Mouse (Mus musculus) kidney, adult 18-20 months (tissue): ENCODE measurements at regions not wholly inside any gene's neighbourhood (a gene's known extent, or its start where the extent isn't known, plus 50 kb on each side); places are given as distances from the start of the nearest gene placed in this dataset.

Source experiments
- DNase-seq: peaks from one replicate; pipeline ENCODE4 v3.0.0; 2021

DNA sequence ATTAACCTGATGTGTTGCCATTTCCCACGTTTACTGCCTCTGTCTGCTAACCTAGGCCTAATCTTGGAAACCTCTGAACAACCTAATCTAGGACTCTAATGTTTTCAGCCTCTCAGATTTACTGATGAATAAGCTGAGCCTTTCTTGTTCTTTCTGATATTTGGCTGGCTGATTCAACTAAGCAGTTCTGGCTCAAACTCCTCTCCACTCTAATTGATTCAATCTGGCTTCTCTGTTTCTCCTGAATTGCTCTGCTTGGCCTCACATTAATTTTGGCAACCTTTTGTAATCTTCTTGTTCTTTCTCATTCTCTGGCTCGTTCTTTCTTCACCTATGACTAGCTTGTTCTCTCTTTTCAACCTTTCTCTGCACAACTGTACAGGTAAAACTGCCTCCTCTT is 1561.2 kb upstream of the Zeb2 start:
- DNase-seq: no peak

DNA sequence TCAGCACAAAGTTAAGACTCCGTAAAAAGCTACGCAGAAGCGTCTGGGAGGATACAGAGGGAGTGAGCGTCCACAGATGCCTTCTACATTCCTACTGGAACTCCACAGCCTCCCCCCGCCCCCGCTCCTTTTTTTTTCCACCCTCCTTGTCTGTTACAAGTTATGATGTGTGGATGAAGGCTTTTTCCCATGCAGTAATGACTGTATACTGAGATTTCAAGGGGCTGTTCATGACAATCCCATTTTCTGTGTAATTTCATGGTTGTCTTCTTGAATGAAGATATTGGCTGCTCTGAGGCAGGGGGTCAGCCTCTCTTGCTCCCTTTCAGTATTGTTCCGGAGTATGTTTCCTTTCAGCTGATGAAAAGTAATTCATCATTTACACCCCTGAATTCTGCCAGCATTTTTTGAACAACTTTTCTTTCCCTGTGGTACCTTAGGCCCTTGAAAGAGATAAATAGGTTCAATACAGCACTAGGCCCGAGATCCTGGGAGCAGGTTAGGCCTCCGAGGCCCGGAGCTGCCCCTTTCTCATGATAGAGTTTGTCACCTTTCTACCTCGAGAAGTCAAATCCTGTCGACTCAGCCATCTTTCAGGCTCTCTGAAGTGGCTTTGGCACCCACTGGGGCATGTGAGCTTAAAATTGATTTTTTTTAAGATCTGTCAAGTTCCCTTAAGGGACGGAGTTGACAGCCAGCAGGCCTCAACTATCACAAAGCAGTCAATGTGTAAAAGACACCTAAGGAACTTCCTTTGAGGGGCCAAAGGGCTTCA is 1552.5 kb upstream of the Zeb2 start:
- no peak for DNase-seq

DNA sequence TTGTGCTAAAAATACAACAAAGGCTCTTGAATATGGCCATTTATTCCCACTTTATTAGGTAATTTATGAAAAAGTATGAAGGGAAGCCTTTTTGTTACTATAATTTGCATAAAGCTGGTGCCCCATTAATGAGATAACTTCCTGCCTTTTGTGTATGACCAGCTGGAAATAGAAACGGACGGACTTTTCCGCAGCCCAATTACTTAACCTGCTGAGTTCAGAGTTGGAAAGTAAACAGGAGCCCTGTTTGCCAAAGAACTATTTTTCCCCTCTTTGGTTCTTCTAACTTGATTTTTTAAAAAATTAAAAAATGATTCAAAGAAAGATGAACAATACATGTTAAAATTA is 1549.8 kb upstream of the Zeb2 start:
- DNase-seq: no peak

GRCm38 (mm10) chr2:46666084-46666989 is 1549.1 kb upstream of the Zeb2 start:
- no peak for DNase-seq

GRCm38 (mm10) chr2:46661876-46662275 is 1544.7 kb upstream of the Zeb2 start:
- DNase-seq: no peak

- DNase-seq: no peak
Measured at GRCm38 (mm10) chr2:46660577-46660976, 1543.4 kb upstream of the Zeb2 start.

- DNase-seq: no peak
Measured at GRCm38 (mm10) chr2:46655289-46655688, 1538.1 kb upstream of the Zeb2 start.

DNA sequence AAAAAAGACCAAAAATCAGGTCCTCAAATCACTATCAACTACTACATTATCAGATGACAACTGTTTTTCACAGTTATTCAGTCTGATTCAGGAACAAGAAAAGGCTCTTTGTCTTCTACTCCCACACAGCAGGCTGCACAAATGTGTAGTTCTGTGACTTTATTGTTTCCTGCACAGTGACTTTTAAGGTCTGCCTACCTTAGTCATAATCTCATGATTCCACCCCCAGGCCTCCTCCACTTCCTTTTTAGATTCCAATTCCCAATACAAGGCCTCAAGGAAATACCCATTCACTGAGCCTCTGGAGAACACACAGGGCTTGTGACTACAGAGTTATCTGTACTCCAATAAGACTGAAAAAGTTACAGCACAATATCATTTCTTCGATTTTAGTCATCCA is 1535.4 kb upstream of the Zeb2 start:
- DNase-seq: no peak

DNA sequence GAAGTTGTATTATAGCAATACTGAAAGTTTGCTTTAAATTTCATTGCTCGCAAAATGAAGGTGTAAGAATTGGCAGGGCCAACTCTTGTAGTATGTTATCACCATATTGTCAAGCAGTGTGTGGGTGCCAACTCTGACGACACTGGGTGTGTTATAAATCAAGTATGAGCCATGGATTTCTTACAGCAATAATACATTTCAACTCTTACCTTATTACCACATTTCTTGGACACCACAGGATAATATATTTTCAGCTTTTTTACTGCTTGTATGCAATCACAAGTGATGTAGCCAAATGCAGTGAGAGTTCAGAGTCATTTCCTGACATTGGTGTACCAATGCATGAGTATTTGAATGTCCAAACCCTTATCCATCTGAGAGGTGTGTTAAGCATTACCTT is 1529.2 kb upstream of the Zeb2 start:
- no peak for DNase-seq

- DNase-seq: no peak
Measured at GRCm38 (mm10) chr2:46609217-46609616, 1492.0 kb upstream of the Zeb2 start.

DNA sequence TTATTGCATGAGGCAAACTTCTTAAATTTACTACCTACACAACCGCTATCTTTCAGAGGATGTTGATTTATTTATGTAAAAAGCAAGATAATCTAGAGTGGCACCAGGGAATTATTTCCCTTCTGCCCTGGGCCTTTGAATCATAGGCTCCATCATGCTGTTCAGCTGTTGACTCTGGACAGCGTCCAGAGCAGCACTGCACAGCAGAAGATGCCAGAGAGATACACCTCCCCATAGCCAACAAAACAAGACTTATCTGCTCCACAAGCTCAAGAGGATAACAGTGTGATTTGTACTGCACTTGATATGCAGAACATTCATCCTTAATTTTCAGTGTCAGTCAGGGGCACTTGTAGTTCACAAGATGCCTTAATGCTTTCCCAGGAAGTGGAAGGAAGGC is 1464.6 kb upstream of the Zeb2 start:
- DNase-seq: no peak

GRCm38 (mm10) chr2:46570416-46570815 is 1453.2 kb upstream of the Zeb2 start:
- no peak for DNase-seq

- no peak for DNase-seq
Measured at GRCm38 (mm10) chr2:46533395-46533794, 1416.2 kb upstream of the Zeb2 start.

DNA sequence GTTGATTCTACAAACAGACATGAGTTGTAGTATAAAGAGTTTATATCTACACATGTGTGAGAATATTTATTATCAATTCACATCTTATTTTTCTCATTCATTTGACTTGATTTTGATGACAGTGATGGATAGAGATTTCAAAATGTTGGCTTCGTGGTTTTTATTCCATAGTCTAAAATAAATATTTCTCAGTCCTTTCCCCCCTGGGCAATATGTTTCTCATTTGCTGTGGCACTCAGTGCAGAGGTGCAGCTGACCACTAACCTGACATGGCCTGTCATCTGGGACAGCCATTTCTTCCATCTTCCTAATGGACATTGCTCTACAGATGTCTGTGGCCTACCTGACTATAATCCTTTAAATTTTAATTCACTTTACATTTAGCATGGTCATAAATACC is 1413.5 kb upstream of the Zeb2 start:
- DNase-seq: no peak

- no peak for DNase-seq
Measured at GRCm38 (mm10) chr2:46525223-46525622, 1408.0 kb upstream of the Zeb2 start.

DNA sequence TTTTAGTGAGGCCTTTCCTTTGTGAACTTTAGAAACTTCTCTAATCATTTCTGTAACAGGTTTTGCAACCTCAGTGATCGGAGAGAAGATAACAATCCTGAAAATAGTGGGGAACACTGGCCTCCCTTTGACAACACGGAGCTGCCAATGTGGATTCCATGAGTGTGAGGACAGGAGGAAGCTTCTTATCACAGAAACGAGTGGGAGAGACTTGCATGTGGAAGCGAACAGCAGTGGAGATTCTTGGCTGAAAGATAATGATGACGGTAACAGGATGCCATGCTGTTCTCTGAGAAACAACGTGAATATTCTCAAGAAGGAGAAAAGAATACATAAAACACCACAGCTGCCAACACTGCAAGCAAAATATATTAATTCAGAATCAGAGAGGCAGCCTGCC is 1407.4 kb upstream of the Zeb2 start:
- no peak for DNase-seq

DNA sequence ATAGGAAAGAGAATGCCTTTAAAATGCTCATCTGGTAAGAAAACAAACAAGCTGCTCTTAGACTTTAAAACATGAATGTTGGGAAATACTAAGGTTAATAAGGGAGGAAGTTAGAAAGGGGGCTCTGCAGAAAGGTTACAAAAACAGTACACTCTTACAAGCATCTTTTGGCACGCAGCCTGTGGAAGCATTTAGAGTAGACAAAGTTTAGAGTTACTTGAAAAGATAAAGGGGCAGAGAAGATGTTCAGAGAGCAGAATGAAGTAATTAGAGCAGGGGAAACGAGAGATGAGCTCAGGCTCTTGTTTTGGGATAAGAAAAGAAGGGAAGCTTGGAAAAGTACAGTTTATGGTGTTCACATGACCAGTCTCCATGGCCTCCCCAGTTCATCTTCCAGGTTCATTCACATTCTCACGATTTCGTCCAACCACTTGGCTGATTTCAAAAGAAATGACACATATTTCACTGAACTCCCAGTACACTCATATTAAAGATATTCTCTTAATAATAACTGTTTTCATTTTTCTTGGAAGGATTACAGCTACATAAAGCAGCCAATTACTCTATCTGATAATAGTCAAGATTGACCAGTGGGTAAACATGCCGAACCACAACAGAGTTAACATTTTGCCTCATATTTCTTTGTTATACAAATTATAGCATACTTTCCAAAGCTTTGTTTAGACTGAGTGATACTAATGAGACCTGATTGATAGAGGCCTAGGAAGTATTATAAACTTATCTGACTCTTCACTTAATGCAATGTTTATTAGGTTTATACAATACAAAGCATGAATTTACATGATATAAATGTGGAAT is 1404.2 kb upstream of the Zeb2 start:
- DNase-seq: no peak

DNA sequence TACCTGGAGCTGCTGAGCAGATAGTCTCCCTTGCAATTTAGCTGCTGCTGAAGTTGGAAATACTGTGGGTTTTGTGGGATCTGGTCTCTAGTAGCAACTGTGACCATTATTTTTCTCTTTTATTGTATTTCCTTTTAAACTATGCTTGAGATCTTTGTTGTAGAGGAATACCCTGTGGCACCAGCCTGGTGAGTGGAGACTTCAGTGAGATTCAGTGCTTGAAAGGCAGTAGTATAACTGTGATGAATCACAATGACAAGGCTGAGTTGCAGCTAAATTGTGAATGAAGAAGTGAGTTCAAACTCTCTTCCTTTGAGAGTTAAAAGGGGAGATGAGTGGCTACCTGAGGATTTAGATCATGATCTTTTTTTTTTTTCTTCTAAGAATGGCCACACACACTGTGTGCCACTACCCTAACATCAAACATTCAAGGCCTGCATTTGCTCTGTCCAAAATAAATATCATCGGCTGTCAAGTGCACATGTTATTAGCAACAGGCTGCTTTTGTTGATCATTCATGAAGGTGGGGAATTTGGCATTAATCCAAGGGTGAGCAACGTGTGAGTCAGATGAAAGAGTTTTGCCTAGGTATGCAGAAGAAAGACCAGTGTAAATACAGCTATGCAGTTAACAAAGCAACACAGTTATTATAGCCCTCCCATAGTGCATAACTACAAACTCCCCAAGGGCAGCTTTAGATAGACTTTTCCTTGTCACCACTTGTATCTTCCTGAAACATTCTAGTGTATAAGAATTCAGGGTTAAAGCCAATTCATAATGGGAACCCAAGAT is 1395.2 kb upstream of the Zeb2 start:
- DNase-seq: no peak

DNA sequence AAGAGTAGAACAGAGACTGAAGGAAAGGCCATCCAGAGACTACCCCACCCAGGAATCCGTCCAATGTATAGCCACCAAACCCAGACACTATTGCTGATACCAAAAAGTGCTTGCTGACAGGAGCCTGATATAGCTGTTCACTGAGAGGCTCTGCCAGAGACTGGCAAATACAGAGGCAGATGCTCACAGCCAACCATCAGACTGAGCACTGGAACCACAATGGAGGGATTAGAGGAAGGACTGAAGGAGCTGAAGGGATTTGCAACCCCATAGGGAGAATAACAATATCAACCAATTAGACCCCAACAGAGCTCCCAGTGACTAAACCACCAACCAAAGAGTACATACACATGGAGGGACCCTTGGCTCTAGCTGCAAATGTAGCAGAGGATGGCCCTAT is 1389.8 kb upstream of the Zeb2 start:
- no peak for DNase-seq

GRCm38 (mm10) chr2:46503074-46503473 is 1385.9 kb upstream of the Zeb2 start:
- DNase-seq: no peak

GRCm38 (mm10) chr2:46492299-46492698 is 1375.1 kb upstream of the Zeb2 start:
- DNase-seq: no peak

DNA sequence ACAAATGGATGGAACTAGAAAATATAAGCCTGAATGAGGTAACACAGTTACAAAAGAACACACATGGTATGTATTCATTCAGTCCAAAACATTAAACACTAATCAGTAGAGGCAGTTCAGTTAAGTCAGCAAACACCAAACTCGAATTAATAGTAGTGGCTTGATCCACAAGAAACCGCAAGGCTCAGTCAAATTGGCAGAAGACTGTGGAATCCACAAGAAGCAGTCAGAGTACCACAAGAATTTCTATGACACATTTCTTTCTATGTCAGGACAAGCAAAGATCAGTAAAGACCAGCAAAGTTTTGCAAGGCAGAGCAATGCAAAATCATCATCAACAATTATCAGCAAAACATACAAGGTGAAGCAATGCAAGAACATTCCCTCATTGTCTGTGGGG is 1373.9 kb upstream of the Zeb2 start:
- no peak for DNase-seq
